Mouse (Mus musculus): ENCODE results near the gene Klhl12.

DNA sequence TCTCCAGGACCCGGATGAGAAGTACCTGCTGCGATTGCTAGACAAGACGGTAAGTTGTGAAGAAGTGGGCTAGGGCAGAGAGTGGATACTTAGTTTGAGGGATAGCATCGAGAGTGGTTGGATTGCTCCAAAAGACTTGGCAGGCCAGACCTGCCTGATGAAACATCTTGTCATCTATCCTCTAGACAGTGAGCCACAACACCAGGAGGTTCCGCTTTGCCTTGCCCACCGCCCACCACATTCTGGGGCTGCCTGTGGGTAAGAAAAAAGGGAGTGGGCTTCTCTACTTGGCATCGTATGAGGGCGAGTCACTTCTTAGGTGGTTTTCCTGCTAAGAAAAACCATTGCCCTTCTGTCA, 48.9 kb upstream of the Klhl12 start:
- no peak for TF ChIP-seq CTCF (IDR thresholded peaks at IDR 0.05; ENCODE audit: control insufficient read depth, insufficient read depth, low read length)
- TF ChIP-seq POLR2A (IDR thresholded peaks at IDR 0.05; ENCODE audit: borderline replicate concordance, control insufficient read depth, low read depth, low read length) = no peak
